17 mouse cellular contexts compared by ENCODE assay signal in genomic region chr8:88578413-88579175, GRCm38 (mm10). TPM values are rescaled to one million over a fixed set of nuclear protein-coding genes. Genes with fewer than 3 reads are reported as not detected.
DNase-seq lines count a peak whose midpoint lies in the region; ATAC-seq and TF ChIP-seq lines count a peak whose summit lies in the region.
"Had no signal": no experiment of that assay in that cellular context is flagged by ENCODE, and none has a peak within 500 bp of the region (broad histone marks: within the 10 kb centered on the region; RNA-seq: fewer than 3 reads in every experiment).

No protein-coding gene starts in this region.

- no peaks in the 10 kb centered on the region for H3K36me3 ChIP-seq in kidney, embryonic 16.5 days (ENCODE audit: insufficient read depth, low read length)
- no peaks in the 10 kb centered on the region for H3K36me3 ChIP-seq in embryonic facial prominence, embryonic 11.5 days (replicated peaks; ENCODE audit: control insufficient read depth, insufficient read depth, low read depth, low read length)
- peaks cover 17% of the 10 kb centered on the region for H3K36me3 ChIP-seq in hindbrain, embryonic 12.5 days
- peaks cover 14% of the 10 kb centered on the region; the same call in 1 of the 2 replicates for H3K36me3 ChIP-seq in midbrain, embryonic 13.5 days
- H3K36me3 ChIP-seq: liver, embryonic 13.5 days had no signal

- intact Hi-C loops in gastrocnemius, adult 2 months (cut with DNase I), result no loop called here

- no peak overlapping the region for H3K4me3 ChIP-seq in kidney, embryonic 16.5 days (ENCODE audit: low read length)
- H3K4me3 ChIP-seq in embryonic facial prominence, embryonic 11.5 days (ENCODE audit: low read depth, low read length), result no peak overlapping the region
- no peak overlapping the region for H3K4me3 ChIP-seq in hindbrain, embryonic 12.5 days
- no peak overlapping the region for H3K4me3 ChIP-seq in midbrain, embryonic 13.5 days (replicated peaks)
- no peak overlapping the region for H3K4me3 ChIP-seq in gastrocnemius, adult 2 months
- H3K4me3 ChIP-seq: embryonic facial prominence, embryonic 12.5 days; heart, embryonic 13.5 days; liver, embryonic 13.5 days; midbrain, embryonic 12.5 days had no signal

- ATAC-seq in kidney, embryonic 16.5 days (ENCODE audit: low FRiP score, low TSS enrichment), result peak; percentile 71
- ATAC-seq in embryonic facial prominence, embryonic 11.5 days (replicated peaks; ENCODE audit: insufficient number of reproducible peaks, low FRiP score, low TSS enrichment, low read depth), result peak; percentile 32; the same call in 1 of the 2 replicates
- ATAC-seq in hindbrain, embryonic 12.5 days (ENCODE audit: low FRiP score), result peak; percentile 64
- peak; percentile 32; the same call in 1 of the 2 replicates for ATAC-seq in midbrain, embryonic 13.5 days
- no peak for ATAC-seq in megakaryocyte-erythroid progenitor cell, adult 5-6 weeks (replicated peaks; ENCODE audit: low FRiP score, low TSS enrichment, poor library complexity, severe bottlenecking)
- ATAC-seq: inflammation-experienced regulatory T-cells, adult 6 months had no signal

- H3K27me3 ChIP-seq in kidney, embryonic 16.5 days (ENCODE audit: insufficient read depth, low read length), result no peaks in the 10 kb centered on the region
- H3K27me3 ChIP-seq in embryonic facial prominence, embryonic 11.5 days (ENCODE audit: control insufficient read depth, insufficient read depth, low read length), result no peaks in the 10 kb centered on the region
- H3K27me3 ChIP-seq in hindbrain, embryonic 12.5 days, result no peaks in the 10 kb centered on the region
- H3K27me3 ChIP-seq in midbrain, embryonic 13.5 days, result no peaks in the 10 kb centered on the region
- H3K27me3 ChIP-seq: CH12.LX; embryonic facial prominence, embryonic 12.5 days; heart, embryonic 13.5 days; liver, embryonic 13.5 days; midbrain, embryonic 12.5 days had no signal

- H3K9me3 ChIP-seq in kidney, embryonic 16.5 days (ENCODE audit: low read length), result no peaks in the 10 kb centered on the region
- H3K9me3 ChIP-seq in embryonic facial prominence, embryonic 11.5 days (replicated peaks; ENCODE audit: control insufficient read depth, low read length), result no peaks in the 10 kb centered on the region
- H3K9me3 ChIP-seq in hindbrain, embryonic 12.5 days (replicated peaks), result no peaks in the 10 kb centered on the region
- no peaks in the 10 kb centered on the region for H3K9me3 ChIP-seq in midbrain, embryonic 13.5 days
- H3K9me3 ChIP-seq: embryonic facial prominence, embryonic 12.5 days; heart, embryonic 13.5 days; liver, embryonic 13.5 days; midbrain, embryonic 12.5 days had no signal

- TF ChIP-seq CTCF in gastrocnemius, adult 2 months (IDR thresholded peaks at IDR 0.05), result no peak

- WGBS in kidney, embryonic 16.5 days, result 65% methylated on average over 14 of the region's 14 CpGs
- WGBS in embryonic facial prominence, embryonic 11.5 days, result 71% methylated on average over 14 of the region's 14 CpGs
- 58% methylated on average over 14 of the region's 14 CpGs for WGBS in hindbrain, embryonic 12.5 days
- WGBS in midbrain, embryonic 13.5 days, result 59% methylated on average over 14 of the region's 14 CpGs

- H3K9ac ChIP-seq in kidney, embryonic 16.5 days (replicated peaks; ENCODE audit: low read length), result no peak overlapping the region
- no peak overlapping the region for H3K9ac ChIP-seq in embryonic facial prominence, embryonic 11.5 days (replicated peaks; ENCODE audit: low read length)
- H3K9ac ChIP-seq in hindbrain, embryonic 12.5 days, result no peak overlapping the region
- no peak overlapping the region for H3K9ac ChIP-seq in midbrain, embryonic 13.5 days (replicated peaks)
- H3K9ac ChIP-seq: embryonic facial prominence, embryonic 12.5 days; liver, embryonic 13.5 days; midbrain, embryonic 12.5 days had no signal

- peak overlapping the region; percentile 84 for H3K27ac ChIP-seq in kidney, embryonic 16.5 days (ENCODE audit: low read length)
- H3K27ac ChIP-seq in embryonic facial prominence, embryonic 11.5 days (replicated peaks; ENCODE audit: low read depth, low read length), result no peak overlapping the region
- H3K27ac ChIP-seq in hindbrain, embryonic 12.5 days, result no peak overlapping the region
- no peak overlapping the region for H3K27ac ChIP-seq in midbrain, embryonic 13.5 days
- H3K27ac ChIP-seq in gastrocnemius, adult 2 months, result no peak overlapping the region
- H3K27ac ChIP-seq: embryonic facial prominence, embryonic 12.5 days; liver, embryonic 13.5 days; midbrain, embryonic 12.5 days had no signal

- DNase-seq in kidney, postnatal 25 days, result no peak
- DNase-seq in embryonic facial prominence, embryonic 11.5 days (ENCODE audit: low spot score), result no peak
- no peak for DNase-seq in testis, postnatal 10 days (ENCODE audit: low spot score)
- no peak for DNase-seq in gastrocnemius, adult 2 months
- DNase-seq: adrenal gland, postnatal 25 days; cerebellum, adult 11 months; liver, embryonic 13.5 days; thymus, postnatal 4 days had no signal

- no peak overlapping the region for H3K4me2 ChIP-seq in kidney, embryonic 16.5 days (replicated peaks; ENCODE audit: low read depth, low read length)
- no peak overlapping the region for H3K4me2 ChIP-seq in embryonic facial prominence, embryonic 11.5 days (ENCODE audit: low read depth, low read length)
- no peak overlapping the region for H3K4me2 ChIP-seq in hindbrain, embryonic 12.5 days (replicated peaks)
- H3K4me2 ChIP-seq in midbrain, embryonic 13.5 days (replicated peaks), result no peak overlapping the region
- H3K4me2 ChIP-seq: embryonic facial prominence, embryonic 12.5 days; heart, embryonic 13.5 days; liver, embryonic 13.5 days; midbrain, embryonic 12.5 days had no signal

- H3K4me1 ChIP-seq in kidney, embryonic 16.5 days (ENCODE audit: insufficient read depth, low read length), result peaks cover 61% of the 10 kb centered on the region
- H3K4me1 ChIP-seq in embryonic facial prominence, embryonic 11.5 days (ENCODE audit: control insufficient read depth, insufficient read depth, low read length), result no peaks in the 10 kb centered on the region; the same call in 1 of the 2 replicates
- peaks cover 27% of the 10 kb centered on the region for H3K4me1 ChIP-seq in hindbrain, embryonic 12.5 days
- H3K4me1 ChIP-seq in midbrain, embryonic 13.5 days (replicated peaks), result peaks cover 62% of the 10 kb centered on the region
- H3K4me1 ChIP-seq: liver, embryonic 13.5 days had no signal

RNA-seq across cellular contexts. Expression of gene Snx20, which starts 57.3 kb away (rescaled TPM):
- polyA plus RNA-seq in kidney, embryonic 16.5 days (2015; fragmentation: Nextera tagmentation; extraction: Ambion mirVana), result 1.9 TPM in 2 replicates
- 1.0 and 1.5 TPM in 2 replicates for polyA plus RNA-seq in embryonic facial prominence, embryonic 11.5 days (2014; fragmentation: Nextera tagmentation; extraction: Ambion mirVana)
- 1.5 and 1.7 TPM in 2 replicates for polyA plus RNA-seq in hindbrain, embryonic 12.5 days (2016; fragmentation: Nextera tagmentation; extraction: Ambion mirVana)
- 0.90 and 1.1 TPM in 2 replicates for polyA plus RNA-seq in midbrain, embryonic 13.5 days (2015; fragmentation: Nextera tagmentation; extraction: Ambion mirVana)
- total RNA-seq in megakaryocyte-erythroid progenitor cell, adult 5-6 weeks (2014; fragmentation: Nextera tagmentation), result 3.8 and 6.0 TPM in 2 replicates
- 3.6 and 14.5 TPM in 2 replicates for total RNA-seq in megakaryocyte-erythroid progenitor cell, adult 5-6 weeks (2017)
- under 1 TPM in 1 of 2 experiments, not detected in 1; 0.28 TPM for total RNA-seq in gastrocnemius, adult 2 months (2021)

RNA-seq across cellular contexts. Expression of gene Nkd1, which starts 57.4 kb away (rescaled TPM):
- polyA plus RNA-seq in kidney, embryonic 16.5 days (2015; fragmentation: Nextera tagmentation; extraction: Ambion mirVana), result 66.5 and 66.9 TPM in 2 replicates
- polyA plus RNA-seq in embryonic facial prominence, embryonic 11.5 days (2014; fragmentation: Nextera tagmentation; extraction: Ambion mirVana), result 45.0 and 50.7 TPM in 2 replicates
- 106 and 111 TPM in 2 replicates for polyA plus RNA-seq in hindbrain, embryonic 12.5 days (2016; fragmentation: Nextera tagmentation; extraction: Ambion mirVana)
- 68.4 and 79.8 TPM in 2 replicates for polyA plus RNA-seq in midbrain, embryonic 13.5 days (2015; fragmentation: Nextera tagmentation; extraction: Ambion mirVana)
- total RNA-seq in megakaryocyte-erythroid progenitor cell, adult 5-6 weeks (2014; fragmentation: Nextera tagmentation), result not detected in 2 replicates
- total RNA-seq in megakaryocyte-erythroid progenitor cell, adult 5-6 weeks (2017), result not detected in 2 replicates
- 1 to 10 TPM in 1 of 2 experiments, under 1 TPM in 1; 0.82 to 1.7 TPM for total RNA-seq in gastrocnemius, adult 2 months (2021)
- polyA plus RNA-seq: inflammation-experienced regulatory T-cells, adult 6 months had no signal
